10 mouse cellular contexts compared by ENCODE assay signal in the genomic region with DNA sequence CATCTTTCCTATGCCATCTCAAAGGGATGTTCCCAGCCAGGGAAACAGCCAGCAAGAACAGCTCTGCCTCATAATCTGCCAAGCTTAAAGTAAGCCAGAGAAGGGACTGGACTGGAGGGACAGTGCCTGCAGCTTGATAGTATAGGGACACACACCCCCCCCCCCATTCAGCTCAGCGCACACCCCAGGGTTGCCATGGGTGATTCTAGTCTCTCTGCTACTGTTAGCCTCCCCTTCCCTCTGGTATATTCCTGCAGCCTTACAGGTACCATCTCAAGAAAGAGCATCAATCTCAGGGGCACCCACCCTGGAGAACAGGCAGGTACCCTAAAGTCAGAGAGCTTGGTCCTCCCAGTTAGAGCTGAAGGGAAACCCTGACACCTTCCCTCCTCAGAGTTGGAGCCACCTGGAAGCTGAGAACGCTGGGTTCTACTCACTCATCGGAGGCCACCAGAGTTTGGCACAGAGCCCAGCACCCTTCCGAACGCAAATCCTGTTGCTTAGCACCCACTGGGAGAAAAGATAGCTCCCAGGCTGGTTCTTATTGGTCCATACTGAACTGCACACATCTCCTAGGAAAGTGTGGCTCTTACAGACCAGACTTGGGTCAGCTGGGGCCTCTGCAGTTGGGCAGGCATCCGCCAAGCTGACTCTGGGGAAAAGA.
DNase-seq lines count a peak whose midpoint lies in the region; ATAC-seq lines count a peak whose summit lies in the region.
"Had no signal": no experiment of that assay in that cellular context is flagged by ENCODE, and none has a peak within 500 bp of the region (broad histone marks: within the 10 kb centered on the region; RNA-seq: fewer than 3 reads in every experiment).

No protein-coding gene starts in this region.

- H3K9ac ChIP-seq in neural tube, embryonic 11.5 days (ENCODE audit: low read length), result no peak overlapping the region
- H3K9ac ChIP-seq in neural tube, embryonic 15.5 days (replicated peaks), result no peak overlapping the region
- no peak overlapping the region for H3K9ac ChIP-seq in stomach, embryonic 16.5 days (ENCODE audit: low read length)

- ATAC-seq in neural tube, embryonic 11.5 days (ENCODE audit: insufficient read depth, low FRiP score, low TSS enrichment), result no peak
- ATAC-seq in neural tube, embryonic 15.5 days (ENCODE audit: low FRiP score), result no peak
- ATAC-seq in stomach, embryonic 16.5 days (ENCODE audit: insufficient read depth, low FRiP score), result no peak
- ATAC-seq in CD4-positive, CD25-positive, alpha-beta regulatory T cell, adult 4 months, result no peak

- H3K4me3 ChIP-seq in neural tube, embryonic 11.5 days (ENCODE audit: low read depth, low read length), result no peak overlapping the region
- no peak overlapping the region for H3K4me3 ChIP-seq in neural tube, embryonic 15.5 days (replicated peaks)
- H3K4me3 ChIP-seq in stomach, embryonic 16.5 days (replicated peaks; ENCODE audit: low read length), result no peak overlapping the region

- no peak overlapping the region for H3K27ac ChIP-seq in neural tube, embryonic 11.5 days (ENCODE audit: low read depth, low read length)
- H3K27ac ChIP-seq in neural tube, embryonic 15.5 days (replicated peaks), result no peak overlapping the region
- peak overlapping the region; percentile 15 for H3K27ac ChIP-seq in stomach, embryonic 16.5 days (ENCODE audit: low read length)

- peak; percentile 95 for DNase-seq in heart, adult 11 months
- no peak for DNase-seq in heart, postnatal 10 days
- peak; percentile 9 for DNase-seq in neural tube, embryonic 11.5 days (ENCODE audit: low spot score)
- peak; percentile 75 to 82 for DNase-seq in layer of hippocampus, postnatal 36 days
- DNase-seq in heart, postnatal 25 days (ENCODE audit: low spot score), result no peak
- DNase-seq: cerebellum, adult 9-10 months had no signal

- H3K4me2 ChIP-seq in neural tube, embryonic 11.5 days (ENCODE audit: low read depth), result no peak overlapping the region
- H3K4me2 ChIP-seq in neural tube, embryonic 15.5 days, result no peak overlapping the region
- no peak overlapping the region for H3K4me2 ChIP-seq in stomach, embryonic 16.5 days (ENCODE audit: low read depth, low read length)

- intact Hi-C loops in heart, postnatal 10 days (cut with DNase I), result loop anchor here (5.0 kb wide), 1 partner anchor 401 kb away; no protein-coding TSS in a partner anchor
- intact Hi-C loops in heart, postnatal 25 days (cut with DNase I), result no loop called here

- H3K9me3 ChIP-seq in neural tube, embryonic 11.5 days (ENCODE audit: control insufficient read depth, low read length), result no peaks in the 10 kb centered on the region
- no peaks in the 10 kb centered on the region for H3K9me3 ChIP-seq in neural tube, embryonic 15.5 days (replicated peaks)
- H3K9me3 ChIP-seq in stomach, embryonic 16.5 days (replicated peaks; ENCODE audit: control insufficient read depth, low read length), result no peaks in the 10 kb centered on the region

- H3K4me1 ChIP-seq in neural tube, embryonic 11.5 days (ENCODE audit: control insufficient read depth, insufficient read depth, low read length), result no peaks in the 10 kb centered on the region; the same call in 1 of the 2 replicates
- H3K4me1 ChIP-seq in neural tube, embryonic 15.5 days, result peaks cover 11% of the 10 kb centered on the region; the same call in 1 of the 2 replicates
- peaks cover 13% of the 10 kb centered on the region; the same call in 1 of the 2 replicates for H3K4me1 ChIP-seq in stomach, embryonic 16.5 days (ENCODE audit: control insufficient read depth, insufficient read depth, low read length)

- no peaks in the 10 kb centered on the region for H3K27me3 ChIP-seq in neural tube, embryonic 11.5 days (ENCODE audit: control insufficient read depth, insufficient read depth, low read length)
- 0 out of 2 replicates have a peak, but pooled peaks cover 3% of the 10 kb centered on the region for H3K27me3 ChIP-seq in neural tube, embryonic 15.5 days (replicated peaks)
- H3K27me3 ChIP-seq in stomach, embryonic 16.5 days (ENCODE audit: control insufficient read depth, insufficient read depth, low read length), result no peaks in the 10 kb centered on the region
- H3K27me3 ChIP-seq: CH12.LX had no signal

- no peaks in the 10 kb centered on the region for H3K36me3 ChIP-seq in neural tube, embryonic 11.5 days (ENCODE audit: control insufficient read depth, insufficient read depth, low read length)
- H3K36me3 ChIP-seq in neural tube, embryonic 15.5 days, result no peaks in the 10 kb centered on the region
- no peaks in the 10 kb centered on the region for H3K36me3 ChIP-seq in stomach, embryonic 16.5 days (ENCODE audit: control insufficient read depth, insufficient read depth, low read length)

- WGBS in neural tube, embryonic 11.5 days, result 89% methylated on average over 6 of the region's 6 CpGs
- WGBS in neural tube, embryonic 15.5 days, result 62% methylated on average over 6 of the region's 6 CpGs
- 52% methylated on average over 6 of the region's 6 CpGs for WGBS in stomach, embryonic 16.5 days

Comparison
In these comparisons a context has a peak if more than half of its experiments do, and no peak if none do; other contexts are left out.
1. DNase-seq: peak in heart, adult 11 months (single experiment), neural tube, embryonic 11.5 days (single experiment) and layer of hippocampus, postnatal 36 days (2 of 2); none in heart, postnatal 10 days (0 of 2) and heart, postnatal 25 days (single experiment).